Mouse (Mus musculus) heart, embryonic 11.5 days (tissue): ENCODE results near the gene Fosl2. TPM values are rescaled to one million over a fixed set of nuclear protein-coding genes. Genes with fewer than 3 reads are reported as not detected.
A peak's percentile ranks its signal among the peaks of the same experiment; 100 is the strongest.

Source experiments
- ATAC-seq: fragments of 200-750 bp; cut with Nextera tagmentation; replicated peaks from 2 replicates; pipeline ENCODE4 v1.8.0; 2017; ENCODE audit warnings: moderate library complexity; ENCODE audit not compliant: insufficient number of reproducible peaks, low FRiP score, low TSS enrichment
- H3K27ac ChIP-seq: fragments of 300-500 bp; sonication (generic); 2 replicates; pipeline ENCODE4 v1.5.1; 2014; ENCODE audit warnings: mild to moderate bottlenecking, low read depth, low read length
- H3K27me3 ChIP-seq: fragments of 300-500 bp; sonication (generic); 2 replicates; pipeline ENCODE4 v1.6.1; 2014; ENCODE audit warnings: mild to moderate bottlenecking, low read length, mixed read lengths; ENCODE audit not compliant: control insufficient read depth, insufficient read depth
- H3K36me3 ChIP-seq: fragments of 300-500 bp; sonication (generic); 2 replicates; pipeline ENCODE4 v1.6.1; 2014; ENCODE audit warnings: mild to moderate bottlenecking, low read length, moderate library complexity, mixed read lengths; ENCODE audit not compliant: control insufficient read depth, insufficient read depth
- H3K4me1 ChIP-seq: fragments of 300-500 bp; sonication (generic); 2 replicates; pipeline ENCODE4 v1.6.1; 2014; ENCODE audit warnings: low read length; ENCODE audit not compliant: control insufficient read depth, insufficient read depth
- H3K4me2 ChIP-seq: fragments of 300-500 bp; sonication (generic); 2 replicates; pipeline ENCODE4 v1.6.1; 2014; ENCODE audit warnings: mild to moderate bottlenecking, moderate library complexity
- H3K4me3 ChIP-seq: fragments of 300-500 bp; sonication (generic); 2 replicates; pipeline ENCODE4 v1.5.1; 2014; ENCODE audit warnings: low read depth, low read length
- H3K9ac ChIP-seq: fragments of 300-500 bp; sonication (generic); 2 replicates; pipeline ENCODE4 v1.6.1; 2014; ENCODE audit warnings: mild to moderate bottlenecking, low read depth, low read length, moderate library complexity
- H3K9me3 ChIP-seq: fragments of 300-500 bp; sonication (generic); replicated peaks from 2 replicates; pipeline ENCODE4 v1.6.1; 2016; ENCODE audit warnings: low read length; ENCODE audit not compliant: control insufficient read depth
- WGBS: fragments of 180-500 bp; shearing (Covaris S2); extraction: QIAGEN DNeasy Blood & Tissue Kit; methylation state at CpG from one replicate; pipeline ENCODE4 v1.1.7; 2014; ENCODE audit not compliant: insufficient replicate concordance; 5-methylcytosine and 5-hydroxymethylcytosine counted together
- polyA plus RNA-seq: library from polyadenylated mRNA; unstranded; fragments of >200 nt; fragmentation: Nextera tagmentation; extraction: Ambion mirVana; gene quantifications from 2 replicates; pipeline ENCODE4 v1.2.1, GENCODE M21; 2014

Gene Fosl2
- polyA plus RNA-seq, 1 experiment from 2014 or later = 3.0 TPM

GRCm38 (mm10) chr5:32137106-32137522 lies 1.5 kb downstream of the Fosl2 start:
- H3K9me3 ChIP-seq = no peaks in the 10 kb centered on the region
- peak overlapping the region; percentile 91 for H3K4me2 ChIP-seq
- no peak for ATAC-seq
- H3K4me3 ChIP-seq = peak overlapping the region; percentile 84
- 1% methylated on average over 12 of the region's 12 CpGs for WGBS
- peak overlapping the region; percentile 88 for H3K9ac ChIP-seq
- peaks cover 19% of the 10 kb centered on the region for H3K4me1 ChIP-seq
- peak overlapping the region; percentile 95; the same call in 1 of the 2 replicates for H3K27ac ChIP-seq
- no peaks in the 10 kb centered on the region for H3K36me3 ChIP-seq
- H3K27me3 ChIP-seq = no peaks in the 10 kb centered on the region

GRCm38 (mm10) chr5:32138446-32139195 lies 3.0 kb downstream of the Fosl2 start:
- Histone ChIP-seq H3K4me1 (peaks cover 31% of the 10 kb centered on the region), H3K27me3 (no peaks in the 10 kb centered on the region), H3K36me3 (no peaks in the 10 kb centered on the region), H3K4me3 (peak overlapping the region; percentile 84), H3K9ac (peak overlapping the region; percentile 30; the same call in 1 of the 2 replicates), H3K27ac (peak overlapping the region; percentile 22), H3K4me2 (peak overlapping the region; percentile 91), H3K9me3 (no peaks in the 10 kb centered on the region)
- WGBS = 51% methylated on average over 10 of the region's 10 CpGs
- ATAC-seq = no peak

- Histone ChIP-seq H3K4me2 (peak overlapping the region; percentile 91), H3K9me3 (no peaks in the 10 kb centered on the region), H3K36me3 (no peaks in the 10 kb centered on the region), H3K4me1 (peaks cover 27% of the 10 kb centered on the region), H3K27me3 (no peaks in the 10 kb centered on the region), H3K9ac (peak overlapping the region; percentile 52; the same call in 1 of the 2 replicates), H3K27ac (peak overlapping the region; percentile 22), H3K4me3 (peak overlapping the region; percentile 84; the same call in 1 of the 2 replicates)
- no peak for ATAC-seq
- 31% methylated on average over 9 of the region's 9 CpGs for WGBS
Measured at GRCm38 (mm10) chr5:32139516-32140037, 4.0 kb downstream of the Fosl2 start.

- no peak overlapping the region for H3K4me2 ChIP-seq
- peaks cover 27% of the 10 kb centered on the region for H3K4me1 ChIP-seq
- H3K9me3 ChIP-seq = no peaks in the 10 kb centered on the region
- no peak overlapping the region for H3K4me3 ChIP-seq
- WGBS = 75% methylated on average over 2 of the region's 2 CpGs
- no peak overlapping the region for H3K27ac ChIP-seq
- no peak overlapping the region for H3K9ac ChIP-seq
- H3K36me3 ChIP-seq = 0 out of 2 replicates have a peak, but pooled peaks cover 1% of the 10 kb centered on the region
- H3K27me3 ChIP-seq = no peaks in the 10 kb centered on the region
- ATAC-seq = no peak
Measured at GRCm38 (mm10) chr5:32141899-32142298, 6.3 kb downstream of the Fosl2 start.

GRCm38 (mm10) chr5:32143433-32143970 lies 7.9 kb downstream of the Fosl2 start:
- Histone ChIP-seq H3K36me3 (peaks cover 7% of the 10 kb centered on the region), H3K4me3 (no peak overlapping the region), H3K4me1 (peaks cover 20% of the 10 kb centered on the region), H3K9me3 (no peaks in the 10 kb centered on the region), H3K4me2 (peak overlapping the region; percentile 27), H3K27me3 (no peaks in the 10 kb centered on the region), H3K27ac (no peak overlapping the region; the same call in 1 of the 2 replicates), H3K9ac (no peak overlapping the region)
- 68% methylated on average over 13 of the region's 13 CpGs for WGBS
- ATAC-seq = no peak

GRCm38 (mm10) chr5:32146281-32146680 lies 10.7 kb downstream of the Fosl2 start:
- H3K27me3 ChIP-seq = no peaks in the 10 kb centered on the region
- 79% methylated on average over 6 of the region's 6 CpGs for WGBS
- no peak overlapping the region for H3K4me2 ChIP-seq
- H3K4me1 ChIP-seq = peaks cover 14% of the 10 kb centered on the region
- H3K27ac ChIP-seq = no peak overlapping the region
- H3K4me3 ChIP-seq = no peak overlapping the region
- peaks cover 7% of the 10 kb centered on the region for H3K36me3 ChIP-seq
- no peak overlapping the region for H3K9ac ChIP-seq
- H3K9me3 ChIP-seq = no peaks in the 10 kb centered on the region
- ATAC-seq = no peak

GRCm38 (mm10) chr5:32148593-32148992 lies 13.0 kb downstream of the Fosl2 start:
- Histone ChIP-seq H3K9ac (no peak overlapping the region), H3K4me1 (peaks cover 8% of the 10 kb centered on the region), H3K27ac (no peak overlapping the region), H3K9me3 (no peaks in the 10 kb centered on the region), H3K27me3 (no peaks in the 10 kb centered on the region), H3K4me2 (no peak overlapping the region), H3K36me3 (peaks cover 14% of the 10 kb centered on the region), H3K4me3 (no peak overlapping the region)
- ATAC-seq = no peak
- 69% methylated on average over 4 of the region's 4 CpGs for WGBS

GRCm38 (mm10) chr5:32151244-32151643 lies 15.6 kb downstream of the Fosl2 start:
- Histone ChIP-seq H3K27me3 (no peaks in the 10 kb centered on the region), H3K9me3 (no peaks in the 10 kb centered on the region), H3K36me3 (peaks cover 19% of the 10 kb centered on the region), H3K27ac (no peak overlapping the region), H3K4me3 (no peak overlapping the region), H3K4me2 (no peak overlapping the region), H3K4me1 (peaks cover 8% of the 10 kb centered on the region; the same call in 1 of the 2 replicates), H3K9ac (no peak overlapping the region)
- ATAC-seq = no peak
- 63% methylated on average over 4 of the region's 4 CpGs for WGBS
